Mouse (Mus musculus) stomach, postnatal 0 days (tissue): ENCODE data around the gene Zfp683. TPM values are rescaled to one million over a fixed set of nuclear protein-coding genes. Genes with fewer than 3 reads are reported as not detected.

Experiments used
- ATAC-seq: fragments of 200-750 bp; cut with Nextera tagmentation; 2 replicates; pipeline ENCODE4 v1.8.0; 2017; ENCODE audit not compliant: low FRiP score, low TSS enrichment
- DNase-seq: peaks from one replicate; pipeline ENCODE4 v3.0.0-alpha.2; 2016; ENCODE audit warnings: low spot score
- H3K27ac ChIP-seq: fragments of 300-500 bp; sonication (generic); replicated peaks from 2 replicates; pipeline ENCODE4 v1.5.1; 2014; ENCODE audit warnings: mild to moderate bottlenecking, control low read depth
- H3K27me3 ChIP-seq: fragments of 300-500 bp; sonication (generic); 2 replicates; pipeline ENCODE4 v1.6.1; 2014; ENCODE audit warnings: low read length; ENCODE audit not compliant: control insufficient read depth, insufficient read depth
- H3K36me3 ChIP-seq: fragments of 300-500 bp; sonication (generic); 2 replicates; pipeline ENCODE4 v1.6.1; 2014; ENCODE audit warnings: low read length, mixed read lengths; ENCODE audit not compliant: control insufficient read depth, insufficient read depth
- H3K4me1 ChIP-seq: fragments of 300-500 bp; sonication (generic); replicated peaks from 2 replicates; pipeline ENCODE4 v1.6.1; 2014; ENCODE audit warnings: antibody characterized with exemption; ENCODE audit not compliant: control insufficient read depth, insufficient read depth
- H3K4me2 ChIP-seq: fragments of 300-500 bp; sonication (generic); replicated peaks from 2 replicates; pipeline ENCODE4 v1.6.1; 2014; ENCODE audit warnings: low read depth, mild to moderate bottlenecking, control low read depth, moderate library complexity
- H3K4me3 ChIP-seq: fragments of 300-500 bp; sonication (generic); 2 replicates; pipeline ENCODE4 v1.5.1; 2014; ENCODE audit warnings: low read depth, low read length, control low read depth
- H3K9ac ChIP-seq: fragments of 300-500 bp; sonication (generic); 2 replicates; pipeline ENCODE4 v1.6.1; 2014; ENCODE audit warnings: mild to moderate bottlenecking, low read length, control low read depth, mixed read lengths
- H3K9me3 ChIP-seq: fragments of 300-500 bp; sonication (generic); 2 replicates; pipeline ENCODE4 v1.6.1; 2016; ENCODE audit warnings: low read length; ENCODE audit not compliant: control insufficient read depth
- CTCF ChIP-seq: IDR thresholded peaks from 2 replicates; pipeline ENCODE4 v1.5.1; 2016; ENCODE audit warnings: antibody characterized with exemption, low read depth, mild to moderate bottlenecking, moderate library complexity
- EP300 ChIP-seq: optimal IDR thresholded peaks from 2 replicates; pipeline ENCODE3; 2016; ENCODE audit warnings: antibody characterized with exemption
- WGBS: fragments of 180-500 bp; shearing (Covaris S2); extraction: QIAGEN DNeasy Blood & Tissue Kit; methylation state at CpG from one replicate; pipeline ENCODE4 v1.1.7; 2014; 5-methylcytosine and 5-hydroxymethylcytosine counted together
- polyA plus RNA-seq: library from polyadenylated mRNA; unstranded; fragments of >200 nt; fragmentation: Nextera tagmentation; extraction: Ambion mirVana; gene quantifications from 2 replicates; pipeline ENCODE4 v1.2.1, GENCODE M21; 2015

Gene Zfp683
- polyA plus RNA-seq, 1 experiment from 2014 or later, result not detected

DNA sequence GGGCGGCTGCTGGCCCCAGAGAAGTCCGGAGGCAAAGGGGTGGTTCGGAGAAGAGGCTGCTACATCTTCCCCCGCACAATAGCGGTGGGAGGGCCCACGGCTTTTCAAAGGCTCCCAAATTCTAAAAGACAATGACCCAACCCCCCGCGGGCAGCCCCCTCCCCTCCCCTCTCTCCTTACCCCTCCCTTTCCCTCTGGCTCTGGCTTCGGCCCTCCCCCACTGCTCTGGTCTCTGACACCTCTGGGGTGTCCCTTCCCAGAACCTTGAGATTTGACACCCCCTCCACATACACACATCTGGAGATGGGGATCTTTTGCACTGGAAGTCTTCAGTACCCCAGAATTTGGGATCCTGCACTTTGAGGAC, 34.9 kb upstream of the Zfp683 start, which contains the start of gene Lin28a:
Gene Lin28a (minus strand): TSS at position 63 of the 367 bp plus-strand sequence.
- TF ChIP-seq EP300, result no peak
- TF ChIP-seq CTCF, result no peak
- 0% methylated on average over 8 of the region's 9 CpGs for WGBS
- Histone ChIP-seq H3K9ac (no peak within 1 kb of the TSS), H3K27me3 (peaks cover 15% of the 10 kb centered on the region; the same call in 1 of the 2 replicates), H3K4me1 (no peaks in the 10 kb centered on the region), H3K9me3 (no peaks in the 10 kb centered on the region), H3K27ac (no peak within 1 kb of the TSS), H3K4me2 (no peak within 1 kb of the TSS), H3K4me3 (no peak within 1 kb of the TSS), H3K36me3 (no peaks in the 10 kb centered on the region)
- ATAC-seq (no peak), DNase-seq (no peak)

DNA sequence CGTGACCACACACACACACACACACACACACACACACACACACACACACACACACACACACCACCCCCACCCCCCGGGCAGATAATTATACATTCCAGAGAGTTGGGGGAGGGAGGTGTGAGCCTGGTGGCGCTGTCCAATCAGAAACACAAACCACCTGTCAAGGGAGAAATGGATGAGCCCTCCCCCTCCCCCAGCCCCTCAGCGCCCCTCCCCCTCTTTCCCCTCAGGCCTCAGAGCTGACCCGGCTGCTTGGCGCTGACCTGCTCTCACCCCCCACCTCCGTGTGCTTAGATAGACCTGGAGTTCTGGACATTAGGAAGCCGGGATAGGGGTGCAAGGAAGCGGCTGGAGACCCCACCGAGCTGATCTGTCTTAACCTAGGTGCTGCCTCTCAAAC, 34.4 kb upstream of the Zfp683 start:
- no peak overlapping the region for H3K27ac ChIP-seq
- 3% methylated on average over 8 of the region's 10 CpGs for WGBS
- H3K9ac ChIP-seq, result no peak overlapping the region
- no peaks in the 10 kb centered on the region for H3K4me1 ChIP-seq
- no peak for DNase-seq
- no peak overlapping the region for H3K4me3 ChIP-seq
- no peaks in the 10 kb centered on the region for H3K9me3 ChIP-seq
- H3K27me3 ChIP-seq, result peaks cover 15% of the 10 kb centered on the region; the same call in 1 of the 2 replicates
- TF ChIP-seq EP300, result no peak
- TF ChIP-seq CTCF, result no peak
- no peak for ATAC-seq
- no peaks in the 10 kb centered on the region for H3K36me3 ChIP-seq
- H3K4me2 ChIP-seq, result no peak overlapping the region

DNA sequence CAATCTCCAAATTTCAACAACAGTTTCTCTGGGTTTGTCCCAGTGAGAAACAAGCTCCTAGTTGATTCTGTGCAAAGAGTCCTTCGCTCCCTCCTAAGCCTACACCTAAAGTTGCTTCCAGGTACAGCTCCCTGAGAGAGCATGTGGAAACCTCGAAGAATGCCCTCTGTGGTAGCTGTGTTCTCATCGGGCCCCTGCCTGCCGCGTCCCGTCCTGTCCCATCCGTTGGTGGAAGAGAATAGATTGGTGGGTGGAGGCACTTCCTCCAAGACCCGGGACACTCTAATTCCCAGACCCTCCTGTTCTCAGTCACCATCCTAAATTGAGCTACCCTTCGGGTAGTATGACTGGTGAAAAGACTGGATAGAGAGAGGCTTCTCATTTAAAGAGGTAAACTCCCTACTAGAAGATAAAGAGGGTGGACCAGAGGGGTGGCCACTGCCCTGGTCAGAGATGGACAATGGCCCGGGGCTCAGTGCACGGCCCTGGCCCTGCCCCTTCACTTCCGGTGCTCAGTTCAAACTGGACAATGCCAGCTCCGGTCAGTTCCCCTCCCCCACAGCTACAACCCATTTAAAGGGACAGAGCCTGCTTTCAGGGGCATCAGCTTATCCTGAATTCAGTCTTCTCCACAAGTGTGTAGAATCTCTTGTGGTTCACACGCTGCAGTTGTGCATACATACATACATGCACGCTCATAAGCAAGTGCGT, 33.8 kb upstream of the Zfp683 start:
- ATAC-seq, result no peak
- 3% methylated on average over 16 of the region's 16 CpGs for WGBS

DNA sequence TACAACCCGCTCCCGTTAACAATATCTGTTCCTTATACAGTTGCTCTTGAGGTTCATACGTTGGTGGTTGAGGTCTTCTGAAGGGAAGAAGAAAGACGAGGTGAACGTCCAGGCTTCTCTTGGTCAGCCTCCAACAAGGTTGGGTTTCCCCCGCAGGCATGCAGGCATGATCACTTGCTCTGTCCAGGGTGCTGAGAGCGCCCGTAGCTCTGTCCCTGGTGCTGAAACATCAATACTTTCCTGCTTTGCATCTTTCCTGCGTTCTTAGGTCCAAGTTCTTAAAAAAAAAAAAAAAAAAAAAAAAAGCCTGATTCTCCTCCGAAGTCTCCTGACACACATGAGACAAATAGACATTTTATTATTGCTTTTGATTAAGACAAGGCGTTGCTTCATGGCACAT, 33.0 kb upstream of the Zfp683 start:
- Histone ChIP-seq H3K36me3 (no peaks in the 10 kb centered on the region), H3K27me3 (peaks cover 15% of the 10 kb centered on the region; the same call in 1 of the 2 replicates), H3K27ac (no peak overlapping the region), H3K4me3 (no peak overlapping the region), H3K4me2 (no peak overlapping the region), H3K4me1 (no peaks in the 10 kb centered on the region), H3K9ac (no peak overlapping the region), H3K9me3 (no peaks in the 10 kb centered on the region)
- 2% methylated on average over 11 of the region's 11 CpGs for WGBS
- ATAC-seq (no peak; the same call in 1 of the 2 replicates), DNase-seq (peak; percentile 86)
- TF ChIP-seq CTCF, result 0 out of 2 replicates have a peak, but pooled peaks have one; percentile 5
- TF ChIP-seq EP300, result no peak

More for the DNA sequence above, 33.8 kb upstream of the Zfp683 start:
- no peak overlapping the region for H3K9ac ChIP-seq
- H3K4me3 ChIP-seq, result no peak overlapping the region
- H3K4me2 ChIP-seq, result no peak overlapping the region
- no peaks in the 10 kb centered on the region for H3K9me3 ChIP-seq
- H3K4me1 ChIP-seq, result no peaks in the 10 kb centered on the region
- peaks cover 15% of the 10 kb centered on the region; the same call in 1 of the 2 replicates for H3K27me3 ChIP-seq
- TF ChIP-seq EP300, result no peak
- TF ChIP-seq CTCF, result no peak
- no peak overlapping the region for H3K27ac ChIP-seq
- DNase-seq, result no peak
- no peaks in the 10 kb centered on the region for H3K36me3 ChIP-seq

- DNase-seq, result no peak
- Histone ChIP-seq H3K9ac (no peak overlapping the region), H3K4me3 (no peak overlapping the region), H3K4me1 (no peaks in the 10 kb centered on the region), H3K27me3 (no peaks in the 10 kb centered on the region), H3K36me3 (no peaks in the 10 kb centered on the region), H3K9me3 (no peaks in the 10 kb centered on the region), H3K27ac (no peak overlapping the region), H3K4me2 (no peak overlapping the region)
- no peak for TF ChIP-seq EP300
- no peak for ATAC-seq
- WGBS, result 53% methylated on average over 9 of the region's 9 CpGs
Measured at GRCm38 (mm10) chr4:134025802-134026201, 27.8 kb upstream of the Zfp683 start.

GRCm38 (mm10) chr4:134035953-134036352, 17.7 kb upstream of the Zfp683 start:
- no peaks in the 10 kb centered on the region for H3K36me3 ChIP-seq
- no peak overlapping the region for H3K27ac ChIP-seq
- WGBS, result 4% methylated on average over 16 of the region's 16 CpGs
- H3K9ac ChIP-seq, result no peak overlapping the region
- H3K4me1 ChIP-seq, result no peaks in the 10 kb centered on the region
- no peak overlapping the region for H3K4me3 ChIP-seq
- no peak for TF ChIP-seq EP300
- TF ChIP-seq CTCF, result peak; percentile 98
- no peaks in the 10 kb centered on the region for H3K9me3 ChIP-seq
- ATAC-seq (peak; percentile 64), DNase-seq (peak; percentile 87)
- H3K27me3 ChIP-seq, result no peaks in the 10 kb centered on the region
- no peak overlapping the region for H3K4me2 ChIP-seq
